ENCODE assay signal across 8 mouse cellular contexts in genomic region chr19:37175919-37176318, GRCm38 (mm10). TPM values are rescaled to one million over a fixed set of nuclear protein-coding genes. Genes with fewer than 3 reads are reported as not detected.
DNase-seq lines count a peak whose midpoint lies in the region; ATAC-seq and TF ChIP-seq lines count a peak whose summit lies in the region.

No protein-coding gene starts in this region.

- no peak overlapping the region for H3ac ChIP-seq in C2C12 (ENCODE audit: control insufficient read depth, insufficient read length, low read depth)

- no peaks in the 10 kb centered on the region for H3K36me3 ChIP-seq in C2C12 (ENCODE audit: control insufficient read depth, insufficient read depth)
- H3K36me3 ChIP-seq in hindbrain, embryonic 11.5 days (ENCODE audit: control insufficient read depth, insufficient read depth, low read length) = no peaks in the 10 kb centered on the region
- no peaks in the 10 kb centered on the region for H3K36me3 ChIP-seq in midbrain, embryonic 16.5 days (ENCODE audit: control insufficient read depth, insufficient read depth, low read length)

- peak; percentile 45 for DNase-seq in 3134 (ENCODE audit: extremely low read depth, insufficient read length, low spot score)
- DNase-seq in embryo, embryonic 11.5 days (ENCODE audit: low read depth, low spot score) = peak; percentile 19
- DNase-seq in hindbrain, embryonic 11.5 days (ENCODE audit: low spot score) = peak; percentile 31
- peak; percentile 49 to 84 for DNase-seq in left cerebral cortex, postnatal 25 days (ENCODE audit: low spot score in 2 of 2)
- no peak for DNase-seq in urinary bladder, adult 18-20 months (ENCODE audit: low spot score in 2 of 2)
- no peak for DNase-seq in spleen, postnatal 10 days (ENCODE audit: low spot score in 2 of 2)

- intact Hi-C loops in left cerebral cortex, postnatal 25 days (cut with DNase I) = loop anchor here (2.0 kb wide), 2 partner anchors 31 to 79 kb away; partner anchors contain the start of gene March5

- H3K79me3 ChIP-seq in C2C12 (ENCODE audit: low read depth) = no peaks in the 10 kb centered on the region

- peak overlapping the region; percentile 99; the same call in 1 of the 2 replicates for H3K4me2 ChIP-seq in hindbrain, embryonic 11.5 days (replicated peaks; ENCODE audit: low read depth, low read length)
- peak overlapping the region; percentile 81 for H3K4me2 ChIP-seq in midbrain, embryonic 16.5 days (ENCODE audit: low read length)

- H3K4me3 ChIP-seq in C2C12 (ENCODE audit: insufficient read depth, poor library complexity, severe bottlenecking) = peak overlapping the region; percentile 35
- H3K4me3 ChIP-seq in hindbrain, embryonic 11.5 days (ENCODE audit: low read depth, low read length) = peak overlapping the region; percentile 67
- peak overlapping the region; percentile 86 for H3K4me3 ChIP-seq in midbrain, embryonic 16.5 days (ENCODE audit: low read depth, low read length)

- ATAC-seq in hindbrain, embryonic 11.5 days (ENCODE audit: low FRiP score) = no peak
- no peak for ATAC-seq in midbrain, embryonic 16.5 days

- no peaks in the 10 kb centered on the region for H3K27me3 ChIP-seq in C2C12 (ENCODE audit: control insufficient read depth, insufficient read depth, insufficient read length)
- H3K27me3 ChIP-seq in hindbrain, embryonic 11.5 days (ENCODE audit: control insufficient read depth, insufficient read depth, low read length) = no peaks in the 10 kb centered on the region
- H3K27me3 ChIP-seq in midbrain, embryonic 16.5 days (ENCODE audit: control insufficient read depth, insufficient read depth, low read depth, low read length) = no peaks in the 10 kb centered on the region

- H3K79me2 ChIP-seq in C2C12 (ENCODE audit: control insufficient read depth, insufficient read depth) = no peaks in the 10 kb centered on the region

- H3K4me1 ChIP-seq in hindbrain, embryonic 11.5 days (replicated peaks; ENCODE audit: control insufficient read depth, insufficient read depth, low read length) = no peaks in the 10 kb centered on the region
- peaks cover 42% of the 10 kb centered on the region for H3K4me1 ChIP-seq in midbrain, embryonic 16.5 days (ENCODE audit: control insufficient read depth, insufficient read depth, low read length)

- no peak for TF ChIP-seq CTCF in C2C12 (IDR thresholded peaks at IDR 0.05; ENCODE audit: control insufficient read depth, insufficient read depth, insufficient read length)

- no peaks in the 10 kb centered on the region for H3K9me3 ChIP-seq in hindbrain, embryonic 11.5 days (ENCODE audit: control insufficient read depth, low read length)
- no peaks in the 10 kb centered on the region for H3K9me3 ChIP-seq in midbrain, embryonic 16.5 days (replicated peaks; ENCODE audit: control insufficient read depth, low read length, poor library complexity, severe bottlenecking)

- no peak overlapping the region for H3K27ac ChIP-seq in hindbrain, embryonic 11.5 days (ENCODE audit: low read depth, low read length)
- peak overlapping the region; percentile 91 for H3K27ac ChIP-seq in midbrain, embryonic 16.5 days (ENCODE audit: low read length)

- no peak overlapping the region for H3K9ac ChIP-seq in hindbrain, embryonic 11.5 days (ENCODE audit: low read depth, low read length)
- H3K9ac ChIP-seq in midbrain, embryonic 16.5 days (ENCODE audit: low read depth, low read length) = peak overlapping the region; percentile 93

- 14% methylated on average over 6 of the region's 6 CpGs for WGBS in hindbrain, embryonic 11.5 days
- 2% methylated on average over 6 of the region's 6 CpGs for WGBS in midbrain, embryonic 16.5 days

TF ChIP-seq in C2C12, 6 proteins besides CTCF, POLR2A, EP300 and RAD21:
- TF ChIP-seq MYOG (IDR thresholded peaks at IDR 0.05; ENCODE audit: control insufficient read depth, extremely low read depth, insufficient read length) (no peak), MYOD1 (IDR thresholded peaks at IDR 0.05; ENCODE audit: control insufficient read depth, insufficient read length, low read depth) (no peak), FOSL1 (IDR thresholded peaks at IDR 0.05; ENCODE audit: insufficient read depth, low read length, poor library complexity, severe bottlenecking) (no peak), USF1 (IDR thresholded peaks at IDR 0.05; ENCODE audit: low read depth) (no peak), CEBPB (IDR thresholded peaks at IDR 0.05; ENCODE audit: low read depth) (no peak), MAX (IDR thresholded peaks at IDR 0.05) (no peak)
TF ChIP-seq in C2C12: peak in this region for 0.

RNA-seq across cellular contexts. Expression of gene March5, which starts 31.4 kb away (rescaled TPM):
- polyA plus RNA-seq in C2C12 (2012; fragmentation: generic; extraction: Trizol) = 55.7 TPM
- polyA plus RNA-seq in hindbrain, embryonic 11.5 days (2014; fragmentation: Nextera tagmentation; extraction: Ambion mirVana) = 152 and 157 TPM in 2 replicates
- total RNA-seq in left cerebral cortex, postnatal 25 days (2021) = 10 to 100 TPM; 85.1 to 90.4 TPM
- 89.2 and 96.1 TPM in 2 replicates for polyA plus RNA-seq in midbrain, embryonic 16.5 days (2015; fragmentation: Nextera tagmentation; extraction: Ambion mirVana)

RNA-seq across cellular contexts. Expression of gene Cpeb3, which starts 32.5 kb away (rescaled TPM):
- polyA plus RNA-seq in C2C12 (2012; fragmentation: generic; extraction: Trizol) = 0.57 TPM
- polyA plus RNA-seq in hindbrain, embryonic 11.5 days (2014; fragmentation: Nextera tagmentation; extraction: Ambion mirVana) = 2.4 and 4.9 TPM in 2 replicates
- 10 to 100 TPM; 78.9 to 83.5 TPM for total RNA-seq in left cerebral cortex, postnatal 25 days (2021)
- 11.2 and 12.9 TPM in 2 replicates for polyA plus RNA-seq in midbrain, embryonic 16.5 days (2015; fragmentation: Nextera tagmentation; extraction: Ambion mirVana)

Comparison
In these comparisons a context has a peak if more than half of its experiments do, and no peak if none do; other contexts are left out.
1. DNase-seq: peak in 3134 (single experiment), embryo, embryonic 11.5 days (single experiment), hindbrain, embryonic 11.5 days (single experiment) and left cerebral cortex, postnatal 25 days (2 of 2); none in urinary bladder, adult 18-20 months (0 of 2) and spleen, postnatal 10 days (0 of 2).
2. H3K4me3 ChIP-seq: peak in every context shown above with its lines; median percentile 86 in midbrain, embryonic 16.5 days; 67 in hindbrain, embryonic 11.5 days; 35 in C2C12.